Mouse (Mus musculus): ENCODE results near the gene Thbd.

DNA sequence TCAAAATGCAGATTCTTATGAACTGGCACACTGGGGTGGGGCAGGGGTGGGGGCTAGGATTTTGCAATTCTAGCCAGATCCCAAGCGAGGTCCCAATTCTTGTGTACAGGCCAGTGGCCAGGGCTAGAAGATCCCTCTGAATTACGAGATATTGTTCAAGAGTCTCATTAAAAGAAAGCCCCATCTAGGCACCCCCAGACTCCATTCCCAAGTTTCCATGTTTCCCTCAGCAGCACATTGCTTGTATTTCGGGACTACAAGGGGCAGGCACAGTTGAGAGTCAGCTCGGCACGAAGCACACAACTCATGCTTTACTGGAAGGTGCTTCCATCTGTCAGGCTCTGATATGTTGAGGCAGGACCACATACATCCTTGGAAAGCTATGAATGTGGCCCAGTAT, 3.1 kb downstream of the Thbd start:
- TF ChIP-seq POLR2A (IDR thresholded peaks at IDR 0.05; ENCODE audit: borderline replicate concordance, extremely low read depth, low read depth, low read length) (no peak), CTCF (IDR thresholded peaks at IDR 0.05; ENCODE audit: insufficient read depth, low read length) (no peak)

Measured in lung, adult 2 months (tissue).